Mouse (Mus musculus) left cerebral cortex, postnatal 4 days (tissue): ENCODE measurements around the gene Baz2b. TPM values are rescaled to one million over a fixed set of nuclear protein-coding genes. Genes with fewer than 3 reads are reported as not detected.

Experiments used
- DNase-seq: peaks from one replicate; pipeline ENCODE4 v3.0.0-alpha.2; 2022
- intact Hi-C: fragments of 180-260 bp; cut with DNase I; formaldehyde crosslinking; loops from one replicate; pipeline ENCODE4 v1.15.1; 2025
- total RNA-seq, 2 experiments: library from RNA; stranded (reverse); gene quantifications; 2 replicates each; pipeline ENCODE4 v1.2.3; 2021

Baz2b gene
- total RNA-seq, 2 experiments from 2014 or later = 74.0 to 79.6 TPM

- DNase-seq = peak; percentile 68
- intact Hi-C loops = no loop called here
Measured at GRCm38 (mm10) chr2:59966454-59966853, 243.2 kb downstream of the Baz2b start.

DNA sequence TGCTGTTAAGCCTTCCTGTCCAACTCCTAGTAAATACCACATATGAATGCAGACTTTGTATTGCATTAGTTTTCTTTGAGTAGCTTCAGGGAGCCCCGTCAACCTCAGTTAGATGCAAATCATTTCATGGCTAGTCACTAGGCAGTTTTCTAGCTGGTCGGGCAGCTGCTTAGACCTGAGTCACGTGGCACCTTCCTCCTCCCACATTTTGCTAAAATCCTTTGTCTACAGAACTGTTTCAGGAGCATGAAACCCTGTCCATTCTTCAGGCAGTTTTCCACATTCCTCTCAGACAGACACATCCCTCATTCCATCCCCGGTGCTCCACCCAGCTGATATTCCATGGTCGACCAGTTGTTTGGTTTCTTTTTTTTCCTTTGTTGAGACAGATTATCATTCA lies 246.6 kb downstream of the Baz2b start:
- intact Hi-C loops = no loop called here
- no peak for DNase-seq

- DNase-seq = no peak
- intact Hi-C loops = no loop called here
Measured at GRCm38 (mm10) chr2:59962579-59962978, 247.1 kb downstream of the Baz2b start.

DNA sequence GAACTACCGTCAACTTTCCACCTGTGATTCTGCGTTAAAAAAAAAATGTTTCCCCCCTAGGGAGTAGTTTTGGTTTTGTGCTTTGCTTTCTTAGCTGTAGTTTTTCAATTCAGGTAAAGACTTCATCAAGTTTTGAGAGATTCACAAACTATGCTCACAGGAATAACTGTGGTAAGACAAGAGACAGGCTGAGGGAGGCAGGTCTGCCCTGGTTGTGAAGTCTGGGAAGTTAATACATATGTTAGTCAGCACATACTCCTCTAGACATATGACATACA lies 249.2 kb downstream of the Baz2b start:
- DNase-seq = no peak
- intact Hi-C loops = no loop called here

DNA sequence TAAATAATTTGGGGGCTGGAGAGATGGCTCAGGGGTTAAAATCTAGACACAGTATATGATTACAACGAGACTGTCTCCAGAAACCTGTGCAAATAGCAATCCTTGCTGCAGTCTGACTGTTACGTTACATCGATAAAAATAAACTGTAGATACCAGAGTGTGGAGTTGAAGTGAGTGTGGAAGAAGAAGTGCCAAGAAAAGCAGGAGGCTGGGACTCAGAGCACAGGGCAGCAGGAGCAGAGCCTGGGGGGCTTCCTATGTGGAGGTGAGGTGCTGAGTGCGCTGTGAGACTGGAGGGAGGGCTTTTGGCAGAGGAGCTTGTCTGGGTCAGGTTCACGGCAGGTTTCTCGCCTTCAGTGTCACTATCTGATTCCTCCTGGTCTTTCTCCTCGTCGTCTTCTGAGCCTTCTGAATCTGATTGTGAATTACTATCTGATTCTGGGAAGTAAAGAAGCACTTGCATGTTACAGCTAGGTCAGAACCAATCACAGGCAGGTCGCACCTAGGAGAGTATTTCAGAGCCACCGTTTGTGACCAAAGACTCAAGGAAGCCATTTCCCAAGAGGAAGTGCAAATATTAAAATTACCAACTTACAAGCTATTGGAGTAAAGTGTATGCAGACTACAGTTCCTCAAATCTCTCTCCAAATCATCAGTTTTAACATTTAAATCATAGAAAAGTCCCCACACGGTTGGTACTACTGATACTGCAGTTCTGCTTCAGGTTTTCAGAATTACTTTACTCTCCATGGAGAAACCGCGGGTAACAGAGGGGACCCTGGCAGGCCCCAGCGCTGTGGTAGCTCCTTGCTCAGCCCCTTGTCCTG lies 249.8 kb downstream of the Baz2b start:
- intact Hi-C loops = no loop called here
- DNase-seq = no peak

DNA sequence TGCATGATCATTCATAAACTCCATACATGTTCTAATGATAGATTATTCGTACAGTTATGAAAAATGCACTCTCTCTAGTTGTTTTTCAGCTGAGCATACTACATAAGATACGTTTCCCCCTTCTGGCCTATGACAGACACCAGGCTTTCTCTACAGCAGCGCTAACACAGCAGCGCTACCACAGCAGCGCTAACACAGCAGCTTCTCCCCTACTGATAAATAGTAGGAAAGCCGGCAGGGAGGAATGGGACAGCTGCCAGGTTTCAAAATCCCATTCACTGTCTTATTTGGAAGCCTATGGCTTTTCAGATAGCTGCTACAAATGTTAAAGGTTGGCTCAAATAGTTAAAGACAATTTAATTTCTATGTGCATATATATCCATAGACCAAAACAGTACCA lies 251.1 kb downstream of the Baz2b start:
- intact Hi-C loops = no loop called here
- peak; percentile 53 for DNase-seq

DNA sequence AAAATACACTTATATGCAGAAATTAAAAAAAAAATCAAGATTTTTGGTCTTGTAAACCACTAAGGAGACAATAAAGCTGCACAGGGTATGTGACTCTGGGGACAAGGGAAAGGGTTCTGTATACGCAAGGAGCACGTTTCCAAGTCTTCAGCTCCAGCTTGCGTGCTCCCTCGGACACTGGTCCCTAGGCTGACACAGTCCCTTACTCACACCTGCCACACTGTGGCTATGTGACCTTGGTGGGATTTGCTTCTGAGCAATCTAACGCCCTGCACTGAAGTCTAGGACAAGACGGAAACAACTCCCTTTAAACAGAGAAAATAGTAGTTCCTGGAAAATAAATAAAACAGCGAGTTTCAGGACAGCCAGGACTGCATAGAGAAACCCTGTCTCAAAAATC lies 253.7 kb downstream of the Baz2b start:
- no peak for DNase-seq
- intact Hi-C loops = no loop called here

GRCm38 (mm10) chr2:59954791-59955190 lies 254.8 kb downstream of the Baz2b start:
- no peak for DNase-seq
- intact Hi-C loops = no loop called here

GRCm38 (mm10) chr2:59952286-59953014 lies 257.2 kb downstream of the Baz2b start:
- no peak for DNase-seq
- intact Hi-C loops = no loop called here

- intact Hi-C loops = no loop called here
- peak; percentile 30 for DNase-seq
Measured at GRCm38 (mm10) chr2:59951706-59952105, 257.9 kb downstream of the Baz2b start.

DNA sequence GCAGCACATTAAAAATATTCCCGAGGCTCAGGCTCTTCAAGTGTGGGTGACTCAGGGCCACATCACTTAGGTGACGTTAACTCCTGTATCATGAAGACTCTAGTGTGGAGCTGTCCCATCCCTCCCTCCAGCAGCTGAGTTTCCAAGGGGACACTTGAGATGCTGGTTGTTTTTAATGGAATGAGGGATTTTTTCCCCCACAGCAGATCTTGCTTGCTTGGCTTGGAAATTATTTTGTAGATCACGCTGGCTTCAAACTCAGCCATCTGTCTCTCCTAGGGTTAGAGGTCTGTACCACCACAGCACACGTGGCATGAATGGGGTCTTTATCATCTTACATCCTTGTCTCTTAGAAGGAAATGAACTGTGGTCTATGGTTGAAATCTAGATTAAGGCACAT lies 258.5 kb downstream of the Baz2b start:
- DNase-seq = no peak
- intact Hi-C loops = no loop called here

- DNase-seq = no peak
- intact Hi-C loops = no loop called here
Measured at GRCm38 (mm10) chr2:59936296-59936695, 273.3 kb downstream of the Baz2b start.

- intact Hi-C loops = no loop called here
- no peak for DNase-seq
Measured at GRCm38 (mm10) chr2:59933129-59933528, 276.5 kb downstream of the Baz2b start.

DNA sequence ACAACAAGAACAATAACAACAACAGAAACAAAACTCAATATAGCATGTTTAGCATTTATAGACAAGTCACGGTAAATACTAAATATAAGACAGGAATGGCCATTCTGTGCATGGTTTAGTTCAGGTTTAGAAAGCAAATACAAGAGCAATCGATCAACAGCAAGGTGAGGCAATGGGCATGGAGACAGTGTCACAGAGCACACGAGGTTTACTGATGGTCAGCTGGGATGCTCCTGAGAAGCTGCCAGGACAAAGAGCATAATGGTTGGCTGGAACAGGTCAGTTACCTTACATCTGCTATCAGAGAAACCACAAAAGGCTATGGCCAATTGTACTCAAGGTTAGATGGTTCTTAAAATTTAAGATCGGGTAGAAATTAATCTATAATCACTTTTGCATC lies 277.4 kb downstream of the Baz2b start:
- no peak for DNase-seq
- intact Hi-C loops = no loop called here

- no peak for DNase-seq
- intact Hi-C loops = no loop called here
Measured at GRCm38 (mm10) chr2:59913610-59914009, 296.0 kb downstream of the Baz2b start.

DNA sequence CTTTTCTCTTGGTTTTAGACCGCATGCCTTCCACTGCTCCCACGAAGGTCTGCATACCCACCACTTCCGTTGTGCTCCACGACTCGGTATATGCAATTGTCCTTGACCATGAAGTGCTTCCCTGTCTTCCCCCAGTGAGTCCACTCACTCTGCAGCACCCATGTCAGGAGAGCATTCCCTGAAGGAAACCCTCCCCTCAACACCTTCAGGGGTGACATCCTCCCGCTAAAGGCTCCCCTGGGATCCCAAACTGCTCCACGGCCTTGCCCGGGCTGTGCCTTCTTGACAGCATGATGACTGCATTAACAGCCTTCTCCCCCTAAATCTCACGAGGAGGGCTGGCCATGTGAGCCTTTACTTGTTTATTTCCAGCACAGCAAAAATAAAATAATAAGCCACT lies 301.6 kb downstream of the Baz2b start:
- DNase-seq = no peak
- intact Hi-C loops = no loop called here

GRCm38 (mm10) chr2:59904007-59904406 lies 305.6 kb downstream of the Baz2b start:
- no peak for DNase-seq
- intact Hi-C loops = no loop called here

- intact Hi-C loops = no loop called here
- DNase-seq = no peak
Measured at GRCm38 (mm10) chr2:59898666-59899065, 311.0 kb downstream of the Baz2b start.

DNA sequence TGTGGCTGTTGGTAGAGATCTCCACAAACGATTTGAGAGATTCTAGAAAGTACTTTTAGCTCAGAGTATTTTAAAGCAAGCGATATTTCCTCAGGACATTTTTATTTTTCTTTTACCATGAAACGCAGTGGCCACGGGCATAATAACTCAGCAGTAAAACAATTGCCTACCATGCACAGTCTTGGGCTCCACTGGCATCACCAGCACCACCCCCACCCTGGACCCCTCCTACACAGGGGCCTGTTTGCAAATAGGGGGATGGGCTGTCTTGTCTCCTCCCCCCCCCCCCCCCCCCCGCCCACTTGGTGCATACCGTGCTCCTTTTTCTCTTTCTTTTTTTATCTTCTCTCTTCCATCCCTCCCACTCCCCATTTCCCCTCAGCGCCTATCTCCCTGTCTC lies 311.5 kb downstream of the Baz2b start:
- intact Hi-C loops = no loop called here

GRCm38 (mm10) chr2:59896837-59897236 lies 312.8 kb downstream of the Baz2b start:
- DNase-seq = no peak
- intact Hi-C loops = no loop called here

More for the DNA sequence above, 311.5 kb downstream of the Baz2b start:
- DNase-seq = no peak

DNA sequence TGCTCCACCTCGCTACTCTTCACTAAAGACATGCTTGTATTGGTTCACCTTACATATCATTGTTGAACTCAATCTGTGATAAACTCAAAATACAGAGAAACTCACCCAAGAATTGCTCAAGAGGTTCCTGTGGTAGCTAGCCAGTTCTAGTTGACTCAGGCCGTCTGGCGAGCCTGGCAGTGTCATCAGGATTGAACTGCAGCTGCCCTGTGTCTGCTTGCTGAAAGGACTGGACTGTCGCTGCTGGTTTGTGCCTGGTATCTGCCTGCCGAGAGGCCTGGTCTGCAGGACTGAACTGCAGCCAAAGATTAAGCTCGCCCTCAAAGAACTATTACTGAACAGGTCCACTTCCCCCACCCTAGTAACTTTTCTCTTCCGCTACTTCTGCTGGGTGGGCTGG lies 313.2 kb downstream of the Baz2b start:
- DNase-seq = no peak
- intact Hi-C loops = no loop called here

DNA sequence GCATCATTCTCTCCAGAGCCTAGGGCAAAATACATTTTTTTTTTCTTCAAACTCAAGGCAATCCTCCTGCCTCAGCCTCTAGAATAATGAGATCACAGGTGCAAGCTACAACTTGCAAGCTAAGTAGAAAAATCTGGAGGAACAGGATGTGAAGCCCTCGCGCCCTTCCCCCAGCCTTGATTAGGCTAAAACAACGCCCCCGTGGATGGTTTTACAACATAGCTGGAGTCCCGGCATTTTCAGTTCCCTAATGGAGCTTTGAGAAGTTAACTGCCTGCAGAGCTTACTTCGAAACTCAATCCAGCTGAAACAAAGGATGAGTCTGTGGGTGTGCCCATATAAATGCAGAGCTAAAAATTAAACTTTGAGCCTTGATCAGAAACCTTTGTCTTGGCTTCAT lies 319.9 kb downstream of the Baz2b start:
- intact Hi-C loops = no loop called here

More for the DNA sequence above, 319.9 kb downstream of the Baz2b start:
- no peak for DNase-seq
